Mouse (Mus musculus): ENCODE measurements around the gene Sdc3. TPM values are rescaled to one million over a fixed set of nuclear protein-coding genes. Genes with fewer than 3 reads are reported as not detected.

Gene Sdc3
- polyA plus RNA-seq, 1 experiment from 2014 or later, result 35.7 TPM

- Histone ChIP-seq H3K4me3 (ENCODE audit: low read depth, low read length) (no peak overlapping the region), H3K9me3 (ENCODE audit: control insufficient read depth, low read length) (no peaks in the 10 kb centered on the region), H3K9ac (ENCODE audit: low read depth, low read length) (no peak overlapping the region), H3K27me3 (replicated peaks; ENCODE audit: control insufficient read depth, insufficient read depth, low read length) (no peaks in the 10 kb centered on the region), H3K36me3 (ENCODE audit: control insufficient read depth, insufficient read depth, low read length) (peaks cover 44% of the 10 kb centered on the region), H3K27ac (replicated peaks; ENCODE audit: low read depth, low read length) (no peak overlapping the region), H3K4me1 (ENCODE audit: control insufficient read depth, insufficient read depth, low read length) (no peaks in the 10 kb centered on the region), H3K4me2 (ENCODE audit: low read depth, low read length) (no peak overlapping the region)
- ATAC-seq (ENCODE audit: low read depth), result no peak
- no peak for DNase-seq (ENCODE audit: low spot score)
- WGBS, result 86% methylated on average over 2 of the region's 2 CpGs
These were observed 9.8 kb upstream of the Sdc3 start for GRCm38 (mm10) chr4:130782492-130782891.

GRCm38 (mm10) chr4:130784755-130785154 lies 7.6 kb upstream of the Sdc3 start:
- no peak overlapping the region for H3K9ac ChIP-seq (ENCODE audit: low read depth, low read length)
- DNase-seq (ENCODE audit: low spot score), result peak; percentile 74
- H3K36me3 ChIP-seq (ENCODE audit: control insufficient read depth, insufficient read depth, low read length), result peaks cover 21% of the 10 kb centered on the region
- ATAC-seq (ENCODE audit: low read depth), result peak; percentile 51
- no peaks in the 10 kb centered on the region for H3K4me1 ChIP-seq (ENCODE audit: control insufficient read depth, insufficient read depth, low read length)
- no peaks in the 10 kb centered on the region for H3K9me3 ChIP-seq (ENCODE audit: control insufficient read depth, low read length)
- H3K4me2 ChIP-seq (ENCODE audit: low read depth, low read length), result no peak overlapping the region
- 18% methylated on average over 4 of the region's 4 CpGs for WGBS
- H3K4me3 ChIP-seq (ENCODE audit: low read depth, low read length), result no peak overlapping the region
- H3K27ac ChIP-seq (replicated peaks; ENCODE audit: low read depth, low read length), result no peak overlapping the region
- H3K27me3 ChIP-seq (replicated peaks; ENCODE audit: control insufficient read depth, insufficient read depth, low read length), result no peaks in the 10 kb centered on the region

- 75% methylated on average over 5 of the region's 5 CpGs for WGBS
- ATAC-seq (ENCODE audit: low read depth), result no peak
- H3K9me3 ChIP-seq (ENCODE audit: control insufficient read depth, low read length), result no peaks in the 10 kb centered on the region
These were observed 4.8 kb upstream of the Sdc3 start for GRCm38 (mm10) chr4:130787530-130787929.

GRCm38 (mm10) chr4:130790180-130790579 lies 2.2 kb upstream of the Sdc3 start:
- H3K36me3 ChIP-seq (ENCODE audit: control insufficient read depth, insufficient read depth, low read length), result no peaks in the 10 kb centered on the region
- no peak overlapping the region for H3K9ac ChIP-seq (ENCODE audit: low read depth, low read length)
- H3K27ac ChIP-seq (replicated peaks; ENCODE audit: low read depth, low read length), result no peak overlapping the region
- 14% methylated on average over 6 of the region's 6 CpGs for WGBS
- H3K27me3 ChIP-seq (replicated peaks; ENCODE audit: control insufficient read depth, insufficient read depth, low read length), result no peaks in the 10 kb centered on the region
- no peaks in the 10 kb centered on the region for H3K9me3 ChIP-seq (ENCODE audit: control insufficient read depth, low read length)
- H3K4me1 ChIP-seq (ENCODE audit: control insufficient read depth, insufficient read depth, low read length), result peaks cover 13% of the 10 kb centered on the region
- no peak overlapping the region for H3K4me2 ChIP-seq (ENCODE audit: low read depth, low read length)
- DNase-seq (ENCODE audit: low spot score) (peak; percentile 86), ATAC-seq (ENCODE audit: low read depth) (peak; percentile 27; the same call in 1 of the 2 replicates)
- no peak overlapping the region for H3K4me3 ChIP-seq (ENCODE audit: low read depth, low read length)

More at GRCm38 (mm10) chr4:130787530-130787929, 4.8 kb upstream of the Sdc3 start:
- no peaks in the 10 kb centered on the region for H3K4me1 ChIP-seq (ENCODE audit: control insufficient read depth, insufficient read depth, low read length)
- no peaks in the 10 kb centered on the region; the same call in 1 of the 2 replicates for H3K36me3 ChIP-seq (ENCODE audit: control insufficient read depth, insufficient read depth, low read length)
- H3K4me3 ChIP-seq (ENCODE audit: low read depth, low read length), result no peak overlapping the region
- no peak overlapping the region for H3K9ac ChIP-seq (ENCODE audit: low read depth, low read length)
- H3K27me3 ChIP-seq (replicated peaks; ENCODE audit: control insufficient read depth, insufficient read depth, low read length), result no peaks in the 10 kb centered on the region
- no peak for DNase-seq (ENCODE audit: low spot score)
- no peak overlapping the region for H3K27ac ChIP-seq (replicated peaks; ENCODE audit: low read depth, low read length)
- no peak overlapping the region for H3K4me2 ChIP-seq (ENCODE audit: low read depth, low read length)

GRCm38 (mm10) chr4:130791811-130792375 lies 444 bp upstream of the Sdc3 start:
- H3K36me3 ChIP-seq (ENCODE audit: control insufficient read depth, insufficient read depth, low read length), result no peaks in the 10 kb centered on the region
- H3K4me3 ChIP-seq (ENCODE audit: low read depth, low read length), result peak overlapping the region; percentile 88
- no peaks in the 10 kb centered on the region for H3K27me3 ChIP-seq (replicated peaks; ENCODE audit: control insufficient read depth, insufficient read depth, low read length)
- no peaks in the 10 kb centered on the region for H3K9me3 ChIP-seq (ENCODE audit: control insufficient read depth, low read length)
- H3K4me2 ChIP-seq (ENCODE audit: low read depth, low read length), result peak overlapping the region; percentile 95
- WGBS, result 3% methylated on average over 16 of the region's 19 CpGs
- H3K4me1 ChIP-seq (ENCODE audit: control insufficient read depth, insufficient read depth, low read length), result peaks cover 13% of the 10 kb centered on the region
- ATAC-seq (ENCODE audit: low read depth) (peak; percentile 16), DNase-seq (ENCODE audit: low spot score) (peak; percentile 43)
- peak overlapping the region; percentile 97 for H3K9ac ChIP-seq (ENCODE audit: low read depth, low read length)
- H3K27ac ChIP-seq (replicated peaks; ENCODE audit: low read depth, low read length), result 0 out of 2 replicates have a peak overlapping the region, but pooled peaks have one; percentile 55

- no peaks in the 10 kb centered on the region for H3K27me3 ChIP-seq (replicated peaks; ENCODE audit: control insufficient read depth, insufficient read depth, low read length)
- no peaks in the 10 kb centered on the region for H3K9me3 ChIP-seq (ENCODE audit: control insufficient read depth, low read length)
- ATAC-seq (ENCODE audit: low read depth), result no peak
- peak overlapping the region; percentile 88 for H3K4me3 ChIP-seq (ENCODE audit: low read depth, low read length)
- H3K27ac ChIP-seq (replicated peaks; ENCODE audit: low read depth, low read length), result no peak overlapping the region
- no peak for DNase-seq (ENCODE audit: low spot score)
- peak overlapping the region; percentile 97 for H3K9ac ChIP-seq (ENCODE audit: low read depth, low read length)
- H3K4me2 ChIP-seq (ENCODE audit: low read depth, low read length), result peak overlapping the region; percentile 95
- peaks cover 24% of the 10 kb centered on the region for H3K4me1 ChIP-seq (ENCODE audit: control insufficient read depth, insufficient read depth, low read length)
- H3K36me3 ChIP-seq (ENCODE audit: control insufficient read depth, insufficient read depth, low read length), result no peaks in the 10 kb centered on the region
- 39% methylated on average over 7 of the region's 7 CpGs for WGBS
These were observed 804 bp downstream of the Sdc3 start for GRCm38 (mm10) chr4:130793180-130793501.

- Histone ChIP-seq H3K4me3 (ENCODE audit: low read depth, low read length) (no peak overlapping the region), H3K4me2 (ENCODE audit: low read depth, low read length) (peak overlapping the region; percentile 31), H3K27me3 (replicated peaks; ENCODE audit: control insufficient read depth, insufficient read depth, low read length) (no peaks in the 10 kb centered on the region), H3K27ac (replicated peaks; ENCODE audit: low read depth, low read length) (no peak overlapping the region), H3K9ac (ENCODE audit: low read depth, low read length) (no peak overlapping the region), H3K9me3 (ENCODE audit: control insufficient read depth, low read length) (no peaks in the 10 kb centered on the region), H3K36me3 (ENCODE audit: control insufficient read depth, insufficient read depth, low read length) (no peaks in the 10 kb centered on the region), H3K4me1 (ENCODE audit: control insufficient read depth, insufficient read depth, low read length) (peaks cover 37% of the 10 kb centered on the region)
- ATAC-seq (ENCODE audit: low read depth) (no peak), DNase-seq (ENCODE audit: low spot score) (no peak)
- WGBS, result 54% methylated on average over 4 of the region's 4 CpGs
These were observed 2.4 kb downstream of the Sdc3 start for GRCm38 (mm10) chr4:130794771-130795170.

GRCm38 (mm10) chr4:130795970-130796369 lies 3.6 kb downstream of the Sdc3 start:
- WGBS, result 86% methylated on average over 6 of the region's 6 CpGs
- Histone ChIP-seq H3K27ac (replicated peaks; ENCODE audit: low read depth, low read length) (no peak overlapping the region), H3K4me2 (ENCODE audit: low read depth, low read length) (no peak overlapping the region)

More at GRCm38 (mm10) chr4:130795970-130796369, 3.6 kb downstream of the Sdc3 start:
- DNase-seq (ENCODE audit: low spot score) (no peak), ATAC-seq (ENCODE audit: low read depth) (no peak)
- Histone ChIP-seq H3K4me3 (ENCODE audit: low read depth, low read length) (no peak overlapping the region), H3K9ac (ENCODE audit: low read depth, low read length) (no peak overlapping the region), H3K9me3 (ENCODE audit: control insufficient read depth, low read length) (no peaks in the 10 kb centered on the region), H3K27me3 (replicated peaks; ENCODE audit: control insufficient read depth, insufficient read depth, low read length) (no peaks in the 10 kb centered on the region), H3K36me3 (ENCODE audit: control insufficient read depth, insufficient read depth, low read length) (no peaks in the 10 kb centered on the region), H3K4me1 (ENCODE audit: control insufficient read depth, insufficient read depth, low read length) (peaks cover 37% of the 10 kb centered on the region)
